Mouse (Mus musculus): ENCODE data around the gene Snx29. TPM values are rescaled to one million over a fixed set of nuclear protein-coding genes. Genes with fewer than 3 reads are reported as not detected.

The Snx29 gene
- total RNA-seq, 2 experiments from 2014 or later: 4.7 to 6.2 TPM

DNA sequence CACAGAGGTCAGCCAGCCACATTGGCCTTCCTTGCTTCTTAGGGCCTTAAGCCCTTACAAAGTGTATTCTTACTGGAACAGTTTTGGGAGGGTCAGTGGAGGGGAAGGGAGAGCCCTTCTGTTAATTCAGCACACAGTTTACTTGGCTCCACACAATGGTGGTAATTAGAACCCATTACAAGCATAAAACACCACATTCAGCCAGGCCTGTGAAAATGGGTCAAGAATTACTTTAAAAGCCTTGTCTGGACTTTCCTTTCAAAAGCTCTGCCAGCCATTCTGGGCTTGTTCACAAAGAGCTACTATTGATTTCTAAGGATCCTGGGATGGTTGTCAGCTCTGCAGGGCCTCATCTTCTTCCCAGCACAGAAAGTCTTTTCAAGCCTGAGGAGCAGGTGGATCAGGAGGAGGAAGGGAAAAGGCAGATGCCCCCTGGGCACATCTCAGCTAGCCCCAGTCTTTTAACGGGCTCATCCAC, 303.3 kb downstream of the Snx29 start:
- no peak for ATAC-seq (ENCODE audit: poor library complexity, severe bottlenecking)

DNA sequence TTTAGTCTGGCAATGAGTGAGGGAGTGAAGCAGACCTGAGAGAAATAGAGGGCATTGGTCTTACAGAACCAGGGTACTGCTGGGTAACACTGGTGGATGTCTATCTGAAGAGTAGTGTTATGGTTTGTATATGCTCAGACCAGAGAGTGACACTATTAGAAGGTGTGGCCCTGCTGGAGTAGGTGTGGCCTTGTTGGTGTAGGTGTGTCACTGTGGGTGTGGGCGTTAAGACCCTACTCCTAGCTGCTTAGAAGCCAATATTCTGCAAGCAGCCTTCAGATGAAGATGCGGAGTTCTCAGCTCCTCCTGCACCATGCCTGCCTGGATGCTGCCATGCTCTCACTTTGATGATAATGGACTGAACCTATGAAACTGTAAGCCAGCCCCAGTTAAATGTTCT, 303.9 kb downstream of the Snx29 start:
- no peak for ATAC-seq (ENCODE audit: poor library complexity, severe bottlenecking)

- no peak for ATAC-seq (ENCODE audit: poor library complexity, severe bottlenecking)
These were observed 305.3 kb downstream of the Snx29 start for GRCm38 (mm10) chr16:11627866-11628638.

- ATAC-seq (ENCODE audit: poor library complexity, severe bottlenecking): no peak
These were observed 307.0 kb downstream of the Snx29 start for GRCm38 (mm10) chr16:11629704-11630103.

DNA sequence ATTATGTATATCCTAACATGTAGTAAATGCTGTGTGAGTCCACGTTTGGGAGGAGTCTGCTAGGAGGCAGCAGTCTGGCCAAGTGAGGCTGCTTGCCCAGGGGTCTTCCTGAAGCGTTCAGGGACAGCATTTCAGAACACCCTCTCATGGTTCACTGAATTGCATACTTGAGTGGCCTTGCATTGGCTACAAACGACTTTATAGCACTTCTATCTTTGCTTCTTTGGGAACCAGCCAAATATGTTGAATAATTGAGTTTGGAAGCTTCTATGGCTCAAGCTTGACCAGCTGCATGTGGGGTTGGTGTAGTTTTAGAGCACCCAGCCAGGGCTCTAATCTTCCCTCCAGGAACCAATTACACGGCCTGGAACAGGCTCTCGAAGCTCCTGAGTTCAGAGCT, 307.8 kb downstream of the Snx29 start:
- ATAC-seq (ENCODE audit: poor library complexity, severe bottlenecking): no peak

DNA sequence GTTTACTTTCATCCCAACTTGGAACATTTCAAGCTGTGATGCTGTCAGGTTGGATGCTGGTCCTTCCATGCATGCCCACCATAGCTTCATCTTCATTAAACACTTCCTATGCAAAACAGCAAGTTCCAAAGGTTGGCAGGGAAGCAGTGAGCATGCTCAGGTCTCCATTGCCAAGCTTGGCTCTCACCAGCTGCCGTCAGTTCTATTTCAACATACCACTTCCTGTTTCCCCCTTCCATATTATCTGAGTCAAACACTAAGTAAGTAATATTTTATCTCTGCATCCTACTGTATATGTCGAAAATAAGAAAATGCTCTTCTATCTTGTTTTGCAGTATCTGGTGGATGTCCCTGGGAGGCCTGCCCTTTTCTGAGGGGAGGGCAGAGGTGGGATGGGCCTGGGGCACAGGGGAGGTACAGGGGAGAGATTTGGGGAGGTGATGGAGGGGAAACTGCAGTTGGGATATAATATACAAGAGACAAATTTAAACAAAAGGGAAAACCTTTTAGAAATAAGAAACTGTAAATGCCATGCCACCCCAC, 309.6 kb downstream of the Snx29 start:
- peak; percentile 56 for ATAC-seq (ENCODE audit: poor library complexity, severe bottlenecking)

- no peak for ATAC-seq (ENCODE audit: poor library complexity, severe bottlenecking)
These were observed 313.6 kb downstream of the Snx29 start for GRCm38 (mm10) chr16:11636196-11636733.

GRCm38 (mm10) chr16:11636902-11637301, 314.2 kb downstream of the Snx29 start:
- ATAC-seq (ENCODE audit: poor library complexity, severe bottlenecking): no peak

GRCm38 (mm10) chr16:11637794-11638193, 315.1 kb downstream of the Snx29 start:
- ATAC-seq (ENCODE audit: poor library complexity, severe bottlenecking): no peak

DNA sequence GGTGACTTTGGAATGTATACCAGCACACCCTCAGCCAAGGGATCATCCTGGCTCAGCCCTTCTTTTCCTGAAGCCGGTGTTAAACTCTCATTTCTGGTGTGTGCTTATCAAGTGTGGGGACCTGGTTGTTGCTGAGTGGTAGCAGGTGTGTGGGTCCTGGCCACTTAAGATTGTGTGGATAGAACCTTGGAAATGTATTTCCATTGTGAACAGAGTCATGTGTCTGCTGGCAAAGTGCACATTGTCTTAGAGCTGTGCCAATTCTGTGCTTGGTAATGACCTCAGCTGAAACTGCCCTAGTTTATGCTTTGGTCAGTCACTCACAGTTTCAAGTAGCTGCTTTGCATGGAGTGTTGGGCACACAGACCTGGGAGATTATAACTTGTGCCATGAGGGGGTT, 316.0 kb downstream of the Snx29 start:
- no peak for ATAC-seq (ENCODE audit: poor library complexity, severe bottlenecking)

- no peak for ATAC-seq (ENCODE audit: poor library complexity, severe bottlenecking)
These were observed 317.2 kb downstream of the Snx29 start for GRCm38 (mm10) chr16:11639936-11640335.

GRCm38 (mm10) chr16:11643603-11644002, 320.9 kb downstream of the Snx29 start:
- ATAC-seq (ENCODE audit: poor library complexity, severe bottlenecking): no peak

- no peak for ATAC-seq (ENCODE audit: poor library complexity, severe bottlenecking)
These were observed 321.7 kb downstream of the Snx29 start for GRCm38 (mm10) chr16:11644399-11644798.

- no peak for ATAC-seq (ENCODE audit: poor library complexity, severe bottlenecking)
These were observed 323.0 kb downstream of the Snx29 start for GRCm38 (mm10) chr16:11645668-11646067.

DNA sequence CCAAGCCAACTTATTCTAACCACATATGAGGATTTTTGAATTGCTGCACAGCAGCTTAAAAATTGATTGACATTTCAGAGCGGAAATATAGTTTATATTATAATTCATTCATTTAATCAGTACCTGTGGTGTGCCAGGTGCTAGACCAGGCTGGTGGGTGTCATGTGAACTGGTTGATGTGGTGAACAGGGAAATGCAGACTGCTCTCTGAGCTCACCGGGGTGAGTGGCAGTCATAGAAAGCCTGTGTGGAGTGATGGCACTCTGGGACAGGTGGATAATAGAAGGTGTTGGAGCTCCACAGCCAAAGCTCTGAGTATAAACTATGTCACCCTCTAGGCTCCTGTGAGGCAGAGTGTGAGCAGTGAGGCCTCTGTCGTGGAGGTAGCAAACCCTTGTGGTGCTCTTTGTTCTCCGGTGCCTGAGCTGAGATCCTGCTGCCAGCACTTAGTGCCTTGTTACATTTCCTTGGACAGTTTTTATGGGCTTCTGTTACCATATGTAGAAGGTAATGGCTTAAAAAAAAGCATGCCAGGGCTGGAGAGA, 324.1 kb downstream of the Snx29 start:
- no peak for ATAC-seq (ENCODE audit: poor library complexity, severe bottlenecking)

GRCm38 (mm10) chr16:11648169-11648688, 325.5 kb downstream of the Snx29 start:
- peak; percentile 9; the same call in 1 of the 2 replicates for ATAC-seq (ENCODE audit: poor library complexity, severe bottlenecking)

DNA sequence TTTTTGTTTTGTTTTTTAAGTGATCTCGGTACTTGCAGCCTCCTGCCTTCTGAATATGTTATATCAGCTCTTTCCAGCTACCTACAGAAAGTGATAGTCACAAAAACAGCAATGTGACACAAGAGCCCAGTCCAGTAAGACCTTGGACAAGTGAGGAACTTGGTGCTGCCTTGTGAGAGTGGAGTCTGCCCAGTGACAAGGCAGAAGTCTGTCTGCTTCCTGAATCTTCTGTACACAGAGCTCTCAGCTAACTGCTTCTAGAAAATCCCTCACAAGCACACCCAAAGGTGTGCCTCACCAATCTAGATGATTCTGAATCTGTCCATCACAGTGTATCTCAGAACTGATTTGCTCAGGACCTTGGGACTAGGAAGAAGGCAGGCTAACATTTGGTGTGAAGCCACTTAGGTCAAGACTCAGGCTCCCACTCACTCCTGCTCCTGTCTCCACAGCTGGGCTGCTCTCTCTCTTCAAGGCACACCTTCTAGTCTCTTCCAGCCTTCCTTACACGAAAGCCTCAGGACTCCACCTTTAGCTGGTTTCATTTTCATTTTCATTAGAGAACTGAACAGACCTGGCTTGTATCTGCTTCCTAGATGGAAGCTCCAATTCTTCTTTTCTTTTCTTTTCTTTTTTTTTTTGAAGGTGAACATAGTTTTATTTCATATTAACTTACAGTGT, 330.1 kb downstream of the Snx29 start:
- peak; percentile 79 for ATAC-seq (ENCODE audit: poor library complexity, severe bottlenecking)

- no peak for ATAC-seq (ENCODE audit: poor library complexity, severe bottlenecking)
These were observed 333.2 kb downstream of the Snx29 start for GRCm38 (mm10) chr16:11655893-11656292.

DNA sequence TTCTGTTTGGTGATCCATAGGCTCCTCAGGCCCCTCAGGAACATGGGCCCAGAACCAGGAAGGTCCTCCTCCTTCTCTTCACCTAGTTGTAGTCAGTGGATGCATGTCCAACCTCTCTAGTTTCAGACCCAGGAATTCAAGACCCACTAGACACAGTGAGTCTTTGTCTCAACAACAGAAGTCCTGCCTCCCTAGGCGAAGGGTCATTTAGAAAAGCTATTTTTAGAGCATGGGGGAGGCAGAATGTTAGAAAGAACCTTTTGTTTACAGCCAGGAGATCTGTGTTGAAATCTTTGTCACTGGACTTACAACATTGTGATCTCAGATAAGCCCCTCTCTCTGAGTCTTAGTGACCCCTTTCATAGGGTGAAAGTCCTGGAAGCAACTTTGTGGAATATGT, 334.4 kb downstream of the Snx29 start:
- ATAC-seq (ENCODE audit: poor library complexity, severe bottlenecking): no peak

DNA sequence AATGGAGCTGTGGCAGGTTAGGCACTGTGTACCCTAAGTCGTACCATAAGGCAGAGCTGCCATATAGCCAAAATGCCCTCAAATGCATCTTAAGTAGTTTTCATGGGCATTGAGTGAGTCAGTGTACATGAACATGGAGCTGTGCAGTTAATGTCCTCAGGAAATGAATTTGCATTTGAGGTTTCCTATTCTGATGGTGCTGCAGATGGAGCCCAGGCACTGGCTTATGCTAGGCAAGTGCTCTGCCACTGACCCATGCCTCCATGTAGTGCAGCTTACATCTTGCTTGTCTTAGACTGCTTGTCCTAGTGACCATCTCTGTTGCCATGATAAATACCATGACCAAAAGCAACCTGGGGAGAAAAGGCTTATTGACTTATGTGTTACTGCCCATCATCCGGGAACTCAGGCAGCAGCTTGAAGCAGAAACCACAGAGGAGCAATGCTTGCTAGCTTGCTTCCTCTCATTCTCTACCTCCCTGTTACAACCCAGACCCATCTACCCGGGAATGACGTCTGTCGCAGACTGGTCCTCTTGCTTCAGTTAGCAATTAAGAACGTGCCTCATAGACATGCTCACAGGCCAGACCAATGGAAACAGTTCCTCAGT, 336.5 kb downstream of the Snx29 start:
- ATAC-seq (ENCODE audit: poor library complexity, severe bottlenecking): peak; percentile 47

All from megakaryocyte, adult 5-6 weeks (primary cell).